Mouse (Mus musculus): ENCODE data around the gene Sh2b1.

The Sh2b1 gene

DNA sequence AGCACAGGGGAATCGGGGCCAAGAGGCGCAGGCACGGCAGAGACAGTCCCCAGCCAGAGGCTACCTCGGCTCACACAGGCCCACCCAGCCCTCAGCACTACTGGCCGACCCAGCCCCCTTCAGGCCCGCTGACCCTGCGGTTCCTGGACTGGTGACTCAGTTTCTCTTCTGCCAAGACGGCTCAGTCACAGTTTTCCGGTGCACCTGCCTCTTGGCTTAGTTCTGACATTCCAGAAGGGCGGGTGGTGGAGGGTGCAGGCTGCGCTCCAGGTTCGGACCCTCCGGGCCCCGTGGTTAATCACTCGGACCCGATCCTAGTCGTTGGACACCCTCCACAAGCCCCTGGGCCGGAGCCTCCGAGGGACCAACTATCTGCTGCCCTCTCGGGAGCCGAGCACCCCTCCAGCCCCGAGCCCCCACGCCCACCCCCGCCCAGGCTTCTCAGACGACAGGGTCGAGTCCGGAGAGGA lies 703 bp downstream of the Sh2b1 start:
- DNase-seq (ENCODE audit: low spot score), result no peak

DNA sequence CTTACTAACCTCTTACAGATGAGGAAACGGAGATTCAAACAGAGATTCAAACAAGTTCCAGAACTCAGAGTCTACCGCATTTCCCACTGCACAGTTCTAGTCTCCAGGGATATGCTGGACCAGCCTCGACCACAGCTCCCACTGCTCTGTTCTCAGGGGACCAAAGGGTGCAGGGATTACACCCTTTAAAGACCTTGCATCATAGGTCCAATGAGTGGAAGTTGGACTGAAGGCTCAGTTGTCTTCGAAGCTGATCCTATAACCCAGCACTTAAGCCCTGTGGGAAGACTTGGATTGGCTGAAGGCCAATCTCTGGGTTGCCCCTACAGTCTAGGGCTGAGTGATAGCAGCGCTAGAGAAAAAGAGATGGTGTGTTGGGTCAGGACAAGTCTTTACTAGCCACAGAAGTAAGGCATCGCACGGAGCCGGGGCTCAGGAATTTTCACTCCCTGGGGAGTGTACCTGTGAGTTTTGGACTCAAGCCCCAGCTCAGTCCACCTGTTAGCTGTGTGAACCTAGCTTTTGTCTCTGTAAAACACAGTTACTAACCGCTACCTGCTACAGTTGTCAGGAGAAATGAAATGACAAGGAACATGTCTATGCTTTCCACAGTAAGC lies 1.6 kb downstream of the Sh2b1 start:
- DNase-seq (ENCODE audit: low spot score), result no peak

DNA sequence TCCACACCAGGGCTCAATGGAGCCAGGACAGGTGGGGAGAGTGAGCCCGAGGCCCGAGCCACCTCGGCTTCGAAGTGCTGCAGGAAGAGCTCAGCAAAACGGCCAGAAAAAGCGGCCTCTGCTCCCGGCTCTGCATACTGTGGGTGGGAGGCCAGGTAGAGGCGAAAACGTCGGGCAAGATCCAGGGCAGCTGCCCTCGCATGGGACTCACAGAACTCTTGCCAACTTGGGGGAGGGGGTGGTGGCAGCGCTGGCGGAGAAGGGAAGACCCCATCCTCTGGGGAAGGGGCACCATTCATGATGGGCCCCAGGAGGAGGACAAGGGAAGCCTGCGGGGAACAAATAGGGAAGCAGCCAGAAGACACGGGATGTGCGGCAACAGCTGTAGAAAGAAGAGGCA lies 2.5 kb downstream of the Sh2b1 start:
- no peak for DNase-seq (ENCODE audit: low spot score)

DNA sequence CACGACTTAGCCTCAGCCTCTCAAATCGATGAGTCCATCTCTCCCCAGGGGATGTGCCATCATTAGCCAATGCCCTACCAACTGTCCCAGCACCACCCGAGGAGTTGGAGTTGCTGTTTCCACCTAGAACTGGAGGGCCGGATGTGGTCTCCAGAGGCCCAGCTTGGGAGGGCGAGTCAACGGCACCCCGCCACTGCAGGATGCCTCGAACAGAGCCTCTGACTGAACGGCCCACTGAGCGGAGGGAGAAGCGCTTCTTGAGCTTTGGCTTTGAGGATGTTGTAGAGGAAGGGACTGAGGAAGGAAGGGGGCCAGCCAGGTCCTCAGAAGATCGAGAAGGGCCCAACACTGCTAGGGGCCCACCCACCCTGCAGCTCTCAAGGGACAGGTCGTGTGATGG lies 2.9 kb downstream of the Sh2b1 start:
- DNase-seq (ENCODE audit: low spot score), result peak; percentile 82

DNA sequence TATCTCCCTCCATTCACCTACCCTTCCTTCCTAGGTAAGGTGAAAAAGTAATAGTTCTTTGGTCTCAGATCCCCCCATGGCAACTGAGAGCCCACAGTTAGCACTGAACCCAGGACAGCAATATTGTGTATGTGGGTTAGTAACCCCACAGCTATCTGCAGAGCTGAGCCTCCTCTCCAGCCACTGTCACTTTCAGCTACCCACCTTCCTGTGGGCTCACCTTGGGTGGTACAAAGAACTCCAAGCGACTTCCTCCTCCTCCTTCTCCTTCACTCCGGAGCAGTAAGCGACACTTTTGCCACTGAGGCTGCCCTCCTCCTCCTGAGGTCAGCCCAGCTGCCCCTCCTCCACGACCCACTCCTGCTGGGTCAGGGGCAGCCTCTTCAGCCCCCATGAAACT lies 3.4 kb downstream of the Sh2b1 start:
- DNase-seq (ENCODE audit: low spot score), result no peak

DNA sequence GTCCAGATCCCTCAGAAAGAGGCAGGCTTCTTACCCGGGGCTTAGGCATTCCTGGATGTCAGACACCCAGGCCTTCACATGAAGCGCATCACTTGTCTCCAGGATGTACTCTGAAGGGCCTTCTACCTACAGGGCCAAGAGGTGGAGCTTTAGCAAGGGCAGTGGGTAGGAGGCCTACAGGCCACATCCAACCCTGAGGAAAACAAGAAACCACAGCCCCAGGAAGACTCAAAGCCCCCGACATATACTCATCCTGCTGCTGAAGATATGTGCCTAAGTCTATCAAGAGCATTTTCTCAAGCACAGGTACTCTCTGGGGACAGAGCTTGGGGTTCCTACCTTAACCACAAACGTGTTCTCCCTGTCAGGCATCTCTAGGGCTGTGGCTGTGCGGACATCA lies 3.9 kb downstream of the Sh2b1 start:
- no peak for DNase-seq (ENCODE audit: low spot score)

DNA sequence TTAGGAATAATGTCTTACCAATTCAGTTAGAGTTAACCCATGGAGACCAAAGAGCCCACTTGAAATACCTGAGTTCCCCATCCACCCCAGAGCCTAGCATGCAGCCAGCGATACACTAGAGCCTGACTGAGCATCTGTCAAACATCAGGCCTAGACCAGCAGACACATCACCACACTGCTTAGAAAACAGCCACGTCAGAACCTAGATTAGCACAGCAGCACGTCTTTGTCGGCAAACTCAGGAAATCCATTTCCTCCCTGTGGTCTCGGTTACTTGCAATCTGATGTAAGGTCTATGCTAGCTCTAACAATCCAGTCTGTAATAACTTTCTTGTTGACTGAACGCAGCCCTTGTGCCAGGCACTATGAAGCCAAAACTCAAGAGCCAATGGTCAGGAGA lies 5.1 kb downstream of the Sh2b1 start:
- DNase-seq (ENCODE audit: low spot score), result peak; percentile 89

DNA sequence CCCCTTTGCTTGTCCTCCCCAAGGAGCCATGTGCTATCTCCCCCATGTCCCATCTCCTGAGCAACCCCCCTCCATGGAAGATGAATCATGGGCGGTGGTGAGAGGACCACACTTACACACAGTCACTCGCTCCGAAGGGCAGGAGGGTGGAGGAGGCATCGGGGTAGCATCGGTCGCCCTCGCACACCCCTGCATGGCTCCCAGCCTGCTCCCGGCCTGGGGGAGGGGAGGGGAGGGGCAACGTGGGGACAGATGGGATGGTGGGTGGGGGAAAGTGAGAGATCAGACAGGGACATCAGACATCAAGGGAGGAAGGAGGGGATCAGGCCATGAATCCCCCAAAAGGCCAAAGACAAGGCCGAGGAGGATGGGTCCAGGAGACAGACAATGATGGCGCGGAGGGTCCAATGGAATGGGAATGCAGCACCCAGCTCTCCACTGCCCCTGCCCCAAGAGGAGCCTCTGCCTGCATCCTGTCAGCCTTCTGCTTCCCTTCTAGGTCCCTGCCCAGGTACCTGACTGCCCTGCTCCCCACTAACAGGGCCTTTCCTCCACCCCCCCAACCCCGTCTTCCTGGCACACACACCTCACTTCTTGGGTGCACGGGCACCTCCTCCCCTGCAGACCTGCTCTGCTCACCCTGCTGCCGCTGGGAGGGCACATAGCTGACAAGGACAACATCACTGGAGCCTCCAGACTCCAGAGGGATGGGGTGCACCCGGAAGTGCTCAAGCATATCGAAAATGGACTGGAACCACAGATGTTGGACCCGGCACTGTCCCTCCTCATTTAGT lies 7.2 kb downstream of the Sh2b1 start:
- DNase-seq (ENCODE audit: low spot score), result no peak

DNA sequence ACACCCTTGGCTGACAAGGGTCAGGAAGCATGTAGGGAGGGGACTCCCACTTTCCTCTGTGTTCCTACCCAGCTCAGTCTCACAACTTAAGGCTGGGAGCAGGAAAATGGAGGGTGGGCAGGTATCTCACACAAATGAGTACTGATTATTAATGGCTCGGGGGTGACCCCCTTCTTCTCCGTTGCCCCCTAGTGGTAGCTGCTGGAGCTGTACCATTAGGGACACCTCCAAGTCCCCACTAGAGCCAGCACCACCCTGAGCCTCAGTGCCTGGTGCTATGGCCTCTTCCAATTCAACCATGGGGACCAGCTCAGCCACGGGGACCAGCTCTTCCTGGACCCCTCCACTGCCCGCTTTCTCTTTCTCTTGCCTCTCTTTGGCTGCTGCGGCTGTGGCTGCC lies 8.0 kb downstream of the Sh2b1 start:
- DNase-seq (ENCODE audit: low spot score), result peak; percentile 48

DNA sequence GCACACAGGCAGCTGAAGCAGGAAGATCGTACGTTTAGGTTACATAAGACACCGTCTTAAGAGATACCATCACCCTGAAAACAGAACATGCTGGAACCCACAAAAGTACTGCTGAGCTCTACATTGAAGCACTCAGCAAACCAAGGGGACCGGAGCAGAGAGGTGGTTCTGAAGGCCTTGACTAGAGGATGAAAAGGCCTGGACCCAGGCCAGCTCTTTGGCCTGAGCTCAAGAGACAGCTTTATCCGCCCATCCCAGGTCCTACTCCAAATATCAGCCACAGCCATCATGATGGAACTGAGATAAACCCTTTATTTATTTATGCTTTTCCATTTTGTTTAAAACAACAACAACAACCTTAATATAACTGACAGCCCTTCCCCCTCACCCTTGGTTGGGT lies 8.5 kb downstream of the Sh2b1 start:
- DNase-seq (ENCODE audit: low spot score), result no peak

DNA sequence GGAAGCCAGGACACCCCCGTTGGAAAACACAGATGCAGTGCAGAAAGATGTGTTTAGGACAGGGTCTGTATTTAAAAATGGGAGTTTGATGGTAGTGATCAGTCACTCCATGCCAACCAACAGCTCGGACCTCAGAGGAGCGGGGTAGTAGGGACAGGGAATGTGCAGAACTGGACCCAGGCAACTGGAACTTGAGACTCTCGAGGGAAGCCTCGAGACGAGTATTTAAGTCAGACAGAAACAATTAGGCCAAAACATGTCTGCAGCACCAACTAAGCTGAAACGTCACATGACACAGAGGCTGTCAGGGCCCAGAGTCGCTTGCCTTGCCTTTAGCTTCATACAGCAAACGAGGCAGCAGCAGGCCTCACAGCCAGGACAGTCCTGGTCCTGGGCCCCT lies 9.1 kb downstream of the Sh2b1 start:
- DNase-seq (ENCODE audit: low spot score), result no peak

DNA sequence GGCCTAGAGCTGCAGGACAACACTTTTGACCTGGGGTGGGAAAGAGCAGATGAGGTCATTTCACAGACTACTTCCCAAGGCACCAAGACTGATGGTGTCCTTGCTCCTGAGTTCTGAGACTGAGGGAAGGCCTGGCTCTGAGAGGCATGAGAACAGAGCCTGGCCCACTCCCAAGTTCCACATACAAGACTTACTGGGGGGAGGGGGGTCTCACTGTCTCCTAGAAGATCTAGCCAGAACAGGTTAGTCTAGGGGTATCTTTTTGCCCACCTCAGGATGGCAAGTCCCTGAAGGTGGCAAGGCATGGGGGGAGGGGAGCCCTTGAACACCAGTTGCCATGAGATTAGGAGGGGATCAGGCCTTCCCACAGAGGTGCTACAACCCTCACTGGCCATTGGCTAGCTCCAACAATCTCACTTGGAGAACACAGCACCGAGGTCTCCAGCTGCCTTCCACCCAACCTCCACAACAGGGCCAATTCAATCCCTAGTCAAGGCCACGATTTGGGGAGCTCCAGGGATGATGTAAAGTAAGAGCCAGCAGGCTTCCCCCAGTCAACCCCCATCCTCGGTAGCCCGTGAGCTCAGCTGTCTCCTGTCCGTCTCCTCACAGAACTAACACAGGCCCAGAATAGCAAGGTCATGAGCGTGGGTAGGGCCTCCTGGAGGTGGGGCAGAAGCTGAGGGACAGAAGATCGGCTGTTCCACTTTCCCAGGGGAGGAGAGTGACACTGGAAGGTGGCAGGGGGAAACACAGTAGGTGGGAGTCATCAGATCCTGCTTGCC lies 9.8 kb downstream of the Sh2b1 start:
- no peak for DNase-seq (ENCODE audit: low spot score)

DNA sequence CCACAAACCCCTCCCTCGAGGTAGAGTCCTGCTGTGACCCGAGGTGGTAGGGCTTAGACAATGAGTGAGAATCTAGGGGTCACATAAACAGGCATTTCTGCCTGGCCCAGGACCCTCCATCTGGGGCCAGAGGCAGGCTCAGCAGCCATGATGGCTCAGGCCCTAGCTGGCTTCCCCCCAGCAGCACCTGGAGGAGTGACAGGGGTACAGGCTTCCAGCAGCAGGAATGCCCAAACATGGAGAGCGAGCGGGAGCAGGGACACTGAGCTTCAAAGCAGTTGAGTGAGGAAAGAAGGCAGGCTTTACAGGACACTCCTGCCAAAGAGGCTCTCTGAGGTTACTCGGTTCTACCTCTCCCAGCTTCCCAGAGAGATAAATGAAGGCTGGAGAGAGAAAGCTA lies 10.4 kb downstream of the Sh2b1 start:
- no peak for DNase-seq (ENCODE audit: low spot score)

DNA sequence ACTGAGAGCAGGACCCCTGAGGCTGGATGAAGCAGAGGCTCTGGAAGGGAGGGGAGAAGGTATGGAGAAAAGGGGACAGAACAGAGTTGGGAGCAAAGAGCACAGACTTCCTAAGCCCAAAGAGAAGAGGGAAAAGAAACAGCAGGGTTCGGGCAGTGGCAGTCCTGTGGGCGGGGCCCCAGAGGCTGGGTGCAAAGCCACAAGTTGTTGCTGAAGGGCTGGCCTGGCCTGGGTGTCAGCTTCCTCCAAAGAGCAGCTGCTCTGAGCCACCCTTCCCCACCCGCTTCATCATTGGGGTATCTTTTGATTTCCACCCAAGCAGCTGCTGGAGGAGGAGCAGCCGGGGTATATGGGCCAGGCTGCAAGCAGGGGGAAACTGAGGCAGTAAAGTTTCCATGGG lies 11.1 kb downstream of the Sh2b1 start:
- DNase-seq (ENCODE audit: low spot score), result no peak

DNA sequence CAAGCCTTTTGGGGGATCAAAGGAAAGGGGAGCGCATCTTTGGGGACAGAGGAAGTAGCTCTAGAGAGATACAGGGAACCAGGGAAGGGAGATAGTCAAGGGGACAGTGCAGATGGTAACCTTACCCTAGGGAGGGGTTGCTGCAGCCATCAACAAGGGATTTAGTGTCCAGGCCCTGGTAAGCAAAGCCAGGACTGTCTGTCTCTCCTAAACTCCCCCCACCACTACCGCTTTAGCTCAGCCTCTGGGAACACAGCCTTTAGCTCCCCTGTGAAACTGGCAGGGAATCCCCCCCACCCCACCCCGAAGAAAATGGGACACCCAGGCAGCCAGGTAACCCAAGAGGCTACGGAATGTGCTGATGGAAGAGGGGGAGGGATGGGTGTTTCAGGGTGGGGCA lies 11.7 kb downstream of the Sh2b1 start:
- no peak for DNase-seq (ENCODE audit: low spot score)

DNA sequence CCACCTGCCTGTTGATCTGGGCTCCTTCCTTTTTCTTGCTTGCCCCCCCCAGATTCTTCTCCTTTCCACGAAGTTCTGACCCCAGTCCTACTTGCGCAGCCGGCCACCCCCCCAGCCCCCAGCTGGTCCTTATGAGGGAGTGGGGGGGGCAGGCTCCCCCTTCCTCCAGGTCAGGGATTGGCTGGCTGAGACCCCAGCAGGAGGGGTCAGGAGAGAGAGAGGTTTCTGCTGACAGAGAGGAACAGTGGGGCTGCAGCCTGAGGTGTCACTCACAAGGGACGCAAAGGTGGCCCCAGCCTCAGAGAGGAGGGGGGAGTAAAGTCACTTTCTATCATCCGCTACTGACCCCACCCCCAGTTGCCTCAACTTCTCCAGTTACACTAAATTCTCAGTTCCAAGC lies 12.2 kb downstream of the Sh2b1 start, which contains the start of gene Atp2a1:
Atp2a1 (minus strand) TSS at position 105 of the 400 bp plus-strand sequence.
- DNase-seq (ENCODE audit: low spot score), result no peak

DNA sequence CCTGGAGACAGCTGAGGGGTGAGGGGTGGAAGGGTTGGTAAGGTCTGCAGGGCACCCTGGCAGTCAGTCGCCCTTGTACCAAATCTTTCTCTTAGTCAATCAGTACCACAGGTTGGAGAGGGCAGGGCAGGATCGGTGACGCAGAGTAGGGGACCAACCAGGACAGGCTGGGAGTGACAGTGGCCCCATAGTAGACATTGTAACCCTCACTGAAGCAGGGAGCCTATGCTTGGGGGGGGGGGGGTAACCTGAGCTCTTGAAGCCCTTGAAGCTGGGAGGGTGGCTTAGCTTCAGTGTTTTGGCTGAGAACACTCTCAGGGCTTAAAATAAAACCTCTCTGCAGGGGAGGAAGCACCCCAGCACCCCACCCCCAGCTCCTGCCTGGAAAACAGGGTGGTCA lies 13.6 kb downstream of the Sh2b1 start:
- no peak for DNase-seq (ENCODE audit: low spot score)

DNA sequence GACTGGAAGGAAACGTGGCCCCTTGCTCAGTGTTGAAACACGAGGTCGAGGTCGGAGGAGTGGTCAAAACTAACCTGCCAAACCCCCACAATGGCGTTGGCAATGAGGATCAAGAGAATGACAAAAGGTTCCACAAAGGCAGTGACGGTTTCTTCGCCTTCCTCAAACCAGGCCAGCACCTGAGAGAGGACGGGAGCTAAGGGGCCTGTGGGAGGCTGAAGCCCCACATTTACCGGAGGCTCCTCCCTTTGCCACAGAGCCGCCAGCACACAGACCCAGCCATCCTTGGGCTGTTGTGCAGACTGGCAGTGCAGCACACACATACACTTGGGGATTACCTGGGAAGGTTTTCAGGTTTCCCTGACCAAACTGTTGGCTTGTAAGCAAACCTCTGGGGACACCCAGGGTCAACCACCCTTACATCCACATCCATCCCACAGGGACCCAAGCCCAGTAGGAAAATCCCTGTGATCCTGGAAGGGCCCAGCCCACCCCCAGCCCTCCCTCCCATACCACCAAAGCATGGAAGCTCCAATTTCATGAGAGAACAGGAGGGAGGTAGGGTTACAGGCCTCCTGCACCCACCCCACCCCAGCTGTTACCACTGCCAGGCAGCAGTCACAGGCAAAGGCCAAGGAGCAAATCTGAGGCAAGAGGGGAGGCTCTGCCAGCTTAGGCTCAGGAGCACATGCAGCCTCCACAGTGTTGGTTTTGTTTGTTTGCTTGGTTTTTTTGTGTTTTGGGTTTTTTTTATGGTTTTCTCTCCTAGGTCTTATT lies 14.4 kb downstream of the Sh2b1 start:
- DNase-seq (ENCODE audit: low spot score), result no peak

DNA sequence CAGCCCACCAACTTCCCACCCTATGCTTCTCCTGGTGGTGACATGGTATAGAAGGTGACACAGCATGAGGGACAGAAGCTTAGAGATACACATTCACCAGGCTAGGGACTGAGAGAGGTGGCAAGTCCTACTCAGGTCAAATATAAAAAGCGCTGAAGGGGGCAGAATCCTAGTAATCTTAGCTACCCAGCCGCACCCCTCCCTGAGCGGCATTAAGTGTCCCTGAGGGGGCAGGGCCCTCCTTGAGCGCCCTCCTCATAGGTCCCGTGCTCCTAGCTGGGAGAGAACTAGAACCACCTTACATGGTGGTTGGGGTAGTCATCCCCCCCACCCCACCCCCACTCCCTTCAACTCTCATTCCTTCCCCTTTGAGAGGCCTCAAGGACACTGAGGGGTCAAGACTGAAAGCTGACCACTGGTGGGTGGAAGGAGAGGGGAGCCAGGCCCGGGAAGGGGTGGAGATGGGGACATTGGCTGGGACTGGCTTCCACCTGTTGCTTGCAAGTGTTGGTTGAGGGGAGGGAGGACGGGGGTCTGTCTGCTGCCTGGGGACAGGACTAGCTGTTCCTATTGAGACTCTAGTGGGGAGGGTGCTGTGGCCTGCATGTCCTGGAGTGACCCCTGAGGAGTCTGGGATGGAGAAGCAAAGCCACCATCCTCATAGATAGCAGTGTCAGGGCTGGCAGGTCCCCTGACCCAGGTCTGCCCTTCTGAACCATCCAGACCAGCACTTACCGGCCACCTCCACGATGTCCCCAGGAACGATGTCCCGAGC lies 16.2 kb downstream of the Sh2b1 start:
- no peak for DNase-seq (ENCODE audit: low spot score)

DNA sequence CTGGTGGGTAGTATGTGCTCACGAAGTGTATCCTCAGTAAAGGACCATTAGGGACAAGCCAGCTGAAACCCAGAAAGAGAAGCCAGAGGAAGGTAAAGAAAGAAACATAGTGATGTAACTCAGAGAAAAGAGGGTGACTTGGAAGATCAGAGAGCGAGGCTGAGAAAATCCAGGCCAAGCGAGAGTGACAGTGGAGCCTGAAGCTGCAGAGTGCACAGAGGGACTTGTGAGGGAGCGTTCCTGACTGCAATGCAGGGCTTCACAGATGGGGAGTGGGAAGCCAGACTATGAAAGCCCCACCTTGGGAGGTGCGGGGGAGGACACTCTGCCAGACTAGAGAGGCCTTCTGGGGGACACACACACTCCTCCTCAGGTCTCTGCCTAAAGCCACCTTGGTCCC lies 17.0 kb downstream of the Sh2b1 start:
- DNase-seq (ENCODE audit: low spot score), result no peak

Data from T-cell, adult 2 months (primary cell).